Mouse (Mus musculus) cortical plate, adult 2 months (tissue): ENCODE results near the gene 2700049A03Rik.

Experiments
- CTCF ChIP-seq: fragments of 200-500 bp; IDR thresholded peaks from 2 replicates; pipeline ENCODE4 v1.5.1; 2011; ENCODE audit warnings: mild to moderate bottlenecking, control low read depth, low read length; ENCODE audit not compliant: insufficient read depth; ENCODE audit errors: extremely low read depth
- POLR2A ChIP-seq: fragments of 200-500 bp; IDR thresholded peaks from 2 replicates; pipeline ENCODE4 v1.6.1; 2011; ENCODE audit warnings: mild to moderate bottlenecking, low read length, control low read depth; ENCODE audit not compliant: insufficient read depth; ENCODE audit errors: extremely low read depth

GRCm38 (mm10) chr12:71279521-71280262, 143.0 kb downstream of the 2700049A03Rik start:
- TF ChIP-seq POLR2A (no peak), CTCF (no peak)
